Mouse (Mus musculus) brown adipose tissue, adult 24 weeks (tissue): Measurements from ENCODE around the gene Cyb5r3. TPM values are rescaled to one million over a fixed set of nuclear protein-coding genes. Genes with fewer than 3 reads are reported as not detected.
A peak's percentile ranks its signal among the peaks of the same experiment; 100 is the strongest.
"Not testable (repeated sequence)": the region's sequence is repeated elsewhere in the genome, so short reads cannot be mapped to it uniquely, and the experiment has no call there.

Experiments used
- H3K27ac ChIP-seq: fragments of 200-500 bp; replicated peaks from 2 replicates; pipeline ENCODE4 v1.5.1; 2012; ENCODE audit warnings: low read depth, mild to moderate bottlenecking, low read length
- H3K4me1 ChIP-seq: fragments of 200-500 bp; 2 replicates; pipeline ENCODE4 v1.6.1; 2012; ENCODE audit warnings: low read length, mixed read lengths; ENCODE audit not compliant: control insufficient read depth, insufficient read depth, insufficient read length
- H3K4me3 ChIP-seq: fragments of 200-500 bp; 2 replicates; pipeline ENCODE4 v1.5.1; 2012; ENCODE audit warnings: low read depth, mild to moderate bottlenecking, low read length, moderate library complexity; ENCODE audit not compliant: insufficient read depth
- polyA plus RNA-seq: library from polyadenylated mRNA; stranded (reverse); fragments of >200 nt; gene quantifications from 2 replicates; pipeline ENCODE4 v1.2.4, GENCODE M21; 2012; ENCODE audit not compliant: missing spikeins, insufficient read depth, insufficient read length

Gene Cyb5r3
- polyA plus RNA-seq, 1 experiment, result 166 TPM

- H3K27ac ChIP-seq, result no peak overlapping the region
- H3K4me1 ChIP-seq, result peaks cover 8% of the 10 kb centered on the region; the same call in 1 of the 2 replicates
- no peak overlapping the region for H3K4me3 ChIP-seq
Observed at GRCm38 (mm10) chr15:83145541-83145940, 26.9 kb downstream of the Cyb5r3 start.

GRCm38 (mm10) chr15:83142861-83143260 is 29.5 kb downstream of the Cyb5r3 start:
- no peak overlapping the region for H3K4me3 ChIP-seq
- H3K27ac ChIP-seq, result no peak overlapping the region
- H3K4me1 ChIP-seq, result peaks cover 11% of the 10 kb centered on the region; the same call in 1 of the 2 replicates

- Histone ChIP-seq H3K27ac (no peak overlapping the region), H3K4me3 (no peak overlapping the region)
Observed at GRCm38 (mm10) chr15:83135654-83136053, 36.7 kb downstream of the Cyb5r3 start.

GRCm38 (mm10) chr15:83134671-83135070 is 37.7 kb downstream of the Cyb5r3 start:
- no peak overlapping the region for H3K4me3 ChIP-seq
- H3K27ac ChIP-seq, result no peak overlapping the region
- no peaks in the 10 kb centered on the region for H3K4me1 ChIP-seq

More at GRCm38 (mm10) chr15:83135654-83136053, 36.7 kb downstream of the Cyb5r3 start:
- peaks cover 3% of the 10 kb centered on the region; the same call in 1 of the 2 replicates for H3K4me1 ChIP-seq

- H3K27ac ChIP-seq, result no peak overlapping the region
- H3K4me1 ChIP-seq, result no peaks in the 10 kb centered on the region
- no peak overlapping the region for H3K4me3 ChIP-seq
Observed at GRCm38 (mm10) chr15:83129530-83130231, 42.7 kb downstream of the Cyb5r3 start.

GRCm38 (mm10) chr15:83127037-83127436 is 45.4 kb downstream of the Cyb5r3 start:
- H3K4me1 ChIP-seq, H3K27ac ChIP-seq, H3K4me3 ChIP-seq: not testable (repeated sequence)

- H3K4me3 ChIP-seq, result no peak overlapping the region
- H3K27ac ChIP-seq, result no peak overlapping the region
- no peaks in the 10 kb centered on the region for H3K4me1 ChIP-seq
Observed at GRCm38 (mm10) chr15:83126582-83126981, 45.8 kb downstream of the Cyb5r3 start.

GRCm38 (mm10) chr15:83124625-83125024 is 47.8 kb downstream of the Cyb5r3 start:
- no peaks in the 10 kb centered on the region for H3K4me1 ChIP-seq
- no peak overlapping the region for H3K27ac ChIP-seq
- H3K4me3 ChIP-seq, result no peak overlapping the region

- Histone ChIP-seq H3K27ac (no peak within 1 kb of the TSS), H3K4me3 (peak within 1 kb of the TSS; percentile 92), H3K4me1 (no peaks in the 10 kb centered on the region)
Observed at GRCm38 (mm10) chr15:83122566-83123145, 49.7 kb downstream of the Cyb5r3 start, which contains the start of gene Rrp7a. TSS of gene Rrp7a (minus strand) at chr15:83122801.

GRCm38 (mm10) chr15:83121709-83122565 is 50.5 kb downstream of the Cyb5r3 start:
- Histone ChIP-seq H3K4me1 (no peaks in the 10 kb centered on the region), H3K27ac (no peak overlapping the region), H3K4me3 (peak overlapping the region; percentile 92)

- H3K4me3 ChIP-seq, result no peak overlapping the region
Observed at GRCm38 (mm10) chr15:83118360-83118759, 54.0 kb downstream of the Cyb5r3 start.

GRCm38 (mm10) chr15:83115071-83115470 is 57.3 kb downstream of the Cyb5r3 start:
- Histone ChIP-seq H3K4me1 (peaks cover 2% of the 10 kb centered on the region; the same call in 1 of the 2 replicates), H3K4me3 (no peak overlapping the region), H3K27ac (no peak overlapping the region)

More at GRCm38 (mm10) chr15:83118360-83118759, 54.0 kb downstream of the Cyb5r3 start:
- H3K4me1 ChIP-seq, result no peaks in the 10 kb centered on the region
- H3K27ac ChIP-seq, result no peak overlapping the region

- Histone ChIP-seq H3K4me3 (no peak overlapping the region), H3K4me1 (peaks cover 2% of the 10 kb centered on the region; the same call in 1 of the 2 replicates)
Observed at GRCm38 (mm10) chr15:83114106-83114505, 58.3 kb downstream of the Cyb5r3 start.

GRCm38 (mm10) chr15:83112898-83113297 is 59.5 kb downstream of the Cyb5r3 start:
- Histone ChIP-seq H3K4me1 (peaks cover 2% of the 10 kb centered on the region; the same call in 1 of the 2 replicates), H3K27ac (no peak overlapping the region), H3K4me3 (no peak overlapping the region)

More at GRCm38 (mm10) chr15:83114106-83114505, 58.3 kb downstream of the Cyb5r3 start:
- no peak overlapping the region for H3K27ac ChIP-seq

- Histone ChIP-seq H3K4me1 (peaks cover 2% of the 10 kb centered on the region; the same call in 1 of the 2 replicates), H3K4me3 (no peak overlapping the region), H3K27ac (no peak overlapping the region)
Observed at GRCm38 (mm10) chr15:83111874-83112273, 60.5 kb downstream of the Cyb5r3 start.
